Mouse (Mus musculus) Patski (cell line): Measurements from ENCODE around the gene Rbfox1. TPM values are rescaled to one million over a fixed set of nuclear protein-coding genes. Genes with fewer than 3 reads are reported as not detected.

Experiments used
- ATAC-seq: fragments of 100-300 bp; one replicate; pipeline ENCODE4 v1.8.0; 2021
- CTCF ChIA-PET: fragments of 350-600 bp; sonication (Branson Sonifier 250); formaldehyde crosslinking; loops from one replicate; lab custom pipeline; 2022; ENCODE audit warnings: inconsistent platforms; lab: Charles Lee
- POLR2A ChIA-PET: fragments of 350-600 bp; sonication (Branson Sonifier 250); formaldehyde crosslinking; loops from one replicate; lab custom pipeline; 2022; ENCODE audit warnings: antibody characterized with exemption, inconsistent platforms; lab: Charles Lee
- DNase-seq: peaks from one replicate; pipeline ENCODE4 v3.0.0-alpha.2; 2011; ENCODE audit warnings: low read depth, low spot score
- H3K27me3 ChIP-seq: fragments of 371-371 bp; one replicate; pipeline ENCODE4 v1.5.1; 2021
- CTCF ChIP-seq: fragments of 100-300 bp; IDR thresholded peaks from one replicate; pipeline ENCODE4 v1.5.1; 2021
- in situ Hi-C: fragments of 300-500 bp; cut with MboI; formaldehyde crosslinking; loops from 3 replicates; pipeline ENCODE4 v1.11.1; 2018; ENCODE audit warnings: low pct_unique_long_range_greater_than_20kb, mixed read lengths
- polyA plus RNA-seq: library from polyadenylated mRNA; unstranded; gene quantifications from one replicate; pipeline ENCODE4 v1.2.3, GENCODE M21; 2021

Rbfox1 gene
- polyA plus RNA-seq, 1 experiment from 2014 or later, result not detected

DNA sequence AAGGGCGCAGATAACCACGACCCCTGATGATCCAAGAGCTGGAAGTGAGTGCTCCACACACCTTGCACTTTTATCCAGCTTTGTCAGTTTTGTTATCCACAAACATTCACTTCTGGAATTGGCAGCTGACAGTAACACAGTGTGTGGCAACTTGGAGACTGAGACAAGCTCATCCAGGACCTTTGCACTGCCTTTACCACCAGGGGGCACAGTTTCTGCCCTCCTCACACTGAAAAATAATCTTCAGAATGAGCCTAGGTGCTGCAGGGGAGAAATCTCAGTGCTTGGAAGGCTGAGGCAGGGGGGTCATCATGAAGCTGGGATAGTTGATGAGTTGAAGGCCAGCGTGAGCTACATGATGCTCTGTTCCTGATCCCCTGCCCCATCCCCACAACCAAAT, 570.2 kb downstream of the Rbfox1 start:
- no peak for DNase-seq
- CTCF ChIA-PET, result interaction anchor here (1.0 to 1.9 kb wide), 6 partner anchors 8 to 85 kb away, joined by 3 to 16 read pairs (median 4); no protein-coding TSS in a partner anchor
- ATAC-seq, result no peak
- TF ChIP-seq CTCF, result peak; percentile 43
- POLR2A ChIA-PET, result no interaction called here
- in situ Hi-C loops, result no loop called here
- H3K27me3 ChIP-seq, result no peaks in the 10 kb centered on the region

- ATAC-seq (no peak), DNase-seq (no peak)
- POLR2A ChIA-PET, result no interaction called here
- no peak for TF ChIP-seq CTCF
- CTCF ChIA-PET, result interaction anchor here (1.1 to 2.9 kb wide), 4 partner anchors 24 to 1172 kb away, joined by 3 to 16 read pairs (median 9); no protein-coding TSS in a partner anchor
- no peaks in the 10 kb centered on the region for H3K27me3 ChIP-seq
- in situ Hi-C loops, result loop anchor here (5.0 kb wide), 1 partner anchor 592 kb away; the partner anchor contains the start of gene Rbfox1
These were observed 594.0 kb downstream of the Rbfox1 start for GRCm38 (mm10) chr16:6479094-6479590.

- no peak for TF ChIP-seq CTCF
- no peak for ATAC-seq
- in situ Hi-C loops, result loop anchor here (5.0 to 10.0 kb wide), 3 partner anchors 455 to 1003 kb away; partner anchors contain the start of gene Rbfox1
- CTCF ChIA-PET, result interaction anchor here (0.7 to 2.9 kb wide), 12 partner anchors 11 to 1174 kb away, joined by 3 to 16 read pairs (median 3); no protein-coding TSS in a partner anchor
- POLR2A ChIA-PET, result no interaction called here
- DNase-seq, result no peak
- H3K27me3 ChIP-seq, result no peaks in the 10 kb centered on the region
These were observed 594.7 kb downstream of the Rbfox1 start for GRCm38 (mm10) chr16:6479616-6480410.

DNA sequence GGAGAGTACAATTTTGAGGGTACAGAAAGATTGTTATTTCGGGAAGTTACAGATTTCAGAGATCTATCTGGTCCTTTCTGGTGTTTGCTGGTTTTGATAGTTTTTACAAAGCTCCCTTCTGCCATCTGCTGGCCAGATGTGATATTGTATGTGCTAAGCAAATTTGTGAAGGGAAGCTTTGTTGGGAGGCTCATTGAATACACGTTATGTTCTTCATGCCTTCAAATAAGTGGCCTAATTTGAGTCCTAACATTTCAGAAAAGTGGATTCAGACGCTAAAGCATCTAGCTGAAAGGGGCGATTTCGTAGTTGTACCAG, 595.2 kb downstream of the Rbfox1 start:
- in situ Hi-C loops, result loop anchor here (5.0 to 10.0 kb wide), 2 partner anchors 456 to 1003 kb away; no protein-coding TSS in a partner anchor

DNA sequence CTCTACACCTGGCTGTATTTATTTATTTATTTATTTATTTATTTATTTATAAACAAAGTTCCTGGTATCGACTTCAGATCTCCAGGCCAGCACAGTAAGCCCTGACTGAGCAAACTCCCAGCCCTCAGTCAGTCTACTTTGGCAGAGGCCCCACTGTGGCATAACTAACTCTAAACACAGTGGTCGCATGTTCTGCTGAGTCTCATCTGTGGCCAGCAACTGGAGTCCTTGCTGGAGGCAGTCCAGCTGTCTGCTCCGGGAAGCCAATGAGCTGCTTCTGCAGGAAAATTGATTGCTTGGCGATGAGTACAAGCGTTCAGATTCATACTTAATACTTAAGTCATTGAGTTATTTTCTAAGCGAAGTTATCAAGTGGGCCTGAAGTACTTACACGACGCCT, 598.5 kb downstream of the Rbfox1 start:
- DNase-seq, result no peak
- in situ Hi-C loops, result loop anchor here (5.0 to 10.0 kb wide), 2 partner anchors 459 to 1006 kb away; no protein-coding TSS in a partner anchor
- H3K27me3 ChIP-seq, result peaks cover 3% of the 10 kb centered on the region
- CTCF ChIA-PET, result no interaction called here
- no peak for TF ChIP-seq CTCF
- POLR2A ChIA-PET, result no interaction called here
- no peak for ATAC-seq

More for the DNA sequence above, 595.2 kb downstream of the Rbfox1 start:
- no peak for ATAC-seq
- H3K27me3 ChIP-seq, result no peaks in the 10 kb centered on the region
- ChIA-PET POLR2A (no interaction called here), CTCF (interaction anchor here (0.7 to 2.9 kb wide), 11 partner anchors 12 to 1175 kb away, joined by 3 to 16 read pairs (median 3); no protein-coding TSS in a partner anchor)
- no peak for DNase-seq
- TF ChIP-seq CTCF, result peak; percentile 63

GRCm38 (mm10) chr16:6485631-6486030, 600.5 kb downstream of the Rbfox1 start:
- POLR2A ChIA-PET, result no interaction called here
- in situ Hi-C loops, result loop anchor here (10.0 kb wide), 1 partner anchor 461 kb away; no protein-coding TSS in a partner anchor

DNA sequence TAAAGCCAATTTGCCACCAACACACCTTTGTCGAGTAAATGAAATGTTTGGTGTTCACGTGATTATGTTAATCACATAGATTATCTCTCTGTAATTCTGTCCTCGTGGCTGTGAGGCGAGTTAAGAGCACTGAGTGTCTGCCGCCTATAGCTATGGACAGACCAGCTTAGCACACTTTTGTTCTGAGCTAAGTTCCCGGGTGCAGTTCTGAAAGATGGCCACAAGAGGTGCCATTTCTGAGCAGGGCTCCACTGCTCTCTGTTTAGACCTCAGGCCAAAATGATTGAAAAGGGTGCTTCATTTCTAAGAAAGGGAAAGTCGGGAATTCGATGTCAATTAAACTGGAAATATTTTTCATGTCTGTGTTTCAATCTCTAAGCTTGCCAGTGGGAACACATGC, 617.1 kb downstream of the Rbfox1 start:
- H3K27me3 ChIP-seq, result no peaks in the 10 kb centered on the region
- no peak for ATAC-seq
- in situ Hi-C loops, result loop anchor here (10.0 kb wide), 1 partner anchor 773 kb away; no protein-coding TSS in a partner anchor
- TF ChIP-seq CTCF, result peak; percentile 49
- CTCF ChIA-PET, result interaction anchor here (0.8 to 3.0 kb wide), 5 partner anchors 9 to 548 kb away, joined by 3 to 14 read pairs (median 4); no protein-coding TSS in a partner anchor
- POLR2A ChIA-PET, result no interaction called here
- DNase-seq, result no peak

More at GRCm38 (mm10) chr16:6485631-6486030, 600.5 kb downstream of the Rbfox1 start:
- DNase-seq (no peak), ATAC-seq (no peak)
- peaks cover 3% of the 10 kb centered on the region for H3K27me3 ChIP-seq
- no peak for TF ChIP-seq CTCF
- CTCF ChIA-PET, result no interaction called here

GRCm38 (mm10) chr16:6503573-6504331, 618.6 kb downstream of the Rbfox1 start:
- DNase-seq (no peak), ATAC-seq (no peak)
- ChIA-PET POLR2A (interaction anchor here (0.8 kb wide), 1 partner anchor 36 kb away, joined by 3 read pairs; no protein-coding TSS in a partner anchor), CTCF (interaction anchor here (0.8 to 3.0 kb wide), 10 partner anchors 11 to 555 kb away, joined by 3 to 14 read pairs (median 4); no protein-coding TSS in a partner anchor)
- peak; percentile 83 for TF ChIP-seq CTCF
- in situ Hi-C loops, result loop anchor here (10.0 kb wide), 1 partner anchor 771 kb away; no protein-coding TSS in a partner anchor
- H3K27me3 ChIP-seq, result no peaks in the 10 kb centered on the region

DNA sequence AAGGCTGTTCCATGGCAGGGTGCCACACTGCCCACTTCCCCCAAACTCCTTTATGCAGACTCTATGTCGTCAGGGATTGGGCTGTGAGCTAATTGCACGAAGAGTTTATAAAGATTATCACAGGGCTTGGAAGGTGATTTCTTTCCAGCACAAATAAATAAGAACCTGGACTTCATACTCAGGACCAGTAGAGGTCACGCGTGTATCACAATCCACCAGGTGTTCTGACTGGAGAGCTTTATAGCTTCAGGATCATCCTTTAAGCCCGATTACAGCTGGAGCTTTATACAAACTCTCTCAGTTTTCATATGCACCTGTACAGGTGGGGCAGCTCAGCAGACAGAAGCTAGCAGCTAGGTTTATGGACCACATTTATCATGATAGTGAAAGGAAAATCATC, 623.8 kb downstream of the Rbfox1 start:
- ChIA-PET POLR2A (interaction anchor here (0.5 kb wide), 2 partner anchors 482 to 1277 kb away, joined by 3 to 5 read pairs; no protein-coding TSS in a partner anchor), CTCF (interaction anchor here (0.7 kb wide), 1 partner anchor 36 kb away, joined by 3 read pairs; no protein-coding TSS in a partner anchor)
- no peak for ATAC-seq
- in situ Hi-C loops, result loop anchor here (10.0 kb wide), 1 partner anchor 766 kb away; no protein-coding TSS in a partner anchor
- H3K27me3 ChIP-seq, result no peaks in the 10 kb centered on the region
- DNase-seq, result no peak
- peak; percentile 18 for TF ChIP-seq CTCF
